Mouse (Mus musculus) stomach, embryonic 14.5 days (tissue): Measurements from ENCODE around the gene 1110004F10Rik. TPM values are rescaled to one million over a fixed set of nuclear protein-coding genes. Genes with fewer than 3 reads are reported as not detected.
"Not testable (repeated sequence)": the region's sequence is repeated elsewhere in the genome, so short reads cannot be mapped to it uniquely, and the experiment has no call there.

Source experiments
- ATAC-seq: fragments of 200-750 bp; cut with Nextera tagmentation; 2 replicates; pipeline ENCODE4 v1.8.0; 2017; ENCODE audit warnings: low read depth, moderate TSS enrichment; ENCODE audit not compliant: insufficient number of reproducible peaks, insufficient read depth, low FRiP score
- H3K27ac ChIP-seq: fragments of 300-500 bp; sonication (generic); 2 replicates; pipeline ENCODE4 v1.5.1; 2014; ENCODE audit warnings: mild to moderate bottlenecking, low read length, moderate library complexity, mixed read lengths
- H3K27me3 ChIP-seq: fragments of 300-500 bp; sonication (generic); 2 replicates; pipeline ENCODE4 v1.6.1; 2014; ENCODE audit warnings: low read length, control low read depth, mixed read lengths; ENCODE audit not compliant: control insufficient read depth, insufficient read depth
- H3K36me3 ChIP-seq: fragments of 300-500 bp; sonication (generic); 2 replicates; pipeline ENCODE4 v1.6.1; 2014; ENCODE audit warnings: mild to moderate bottlenecking, control low read depth, low read length, moderate library complexity, mixed read lengths; ENCODE audit not compliant: control insufficient read depth, insufficient read depth
- H3K4me1 ChIP-seq: fragments of 300-500 bp; sonication (generic); 2 replicates; pipeline ENCODE4 v1.6.1; 2014; ENCODE audit warnings: low read length, control low read depth, mixed read lengths; ENCODE audit not compliant: control insufficient read depth, insufficient read depth
- H3K4me2 ChIP-seq: fragments of 300-500 bp; sonication (generic); replicated peaks from 2 replicates; pipeline ENCODE4 v1.6.1; 2014; ENCODE audit warnings: low read depth, low read length, control low read depth
- H3K4me3 ChIP-seq: fragments of 300-500 bp; sonication (generic); 2 replicates; pipeline ENCODE4 v1.5.1; 2014; ENCODE audit warnings: low read depth, low read length, control low read depth
- H3K9ac ChIP-seq: fragments of 300-500 bp; sonication (generic); replicated peaks from 2 replicates; pipeline ENCODE4 v1.6.1; 2014; ENCODE audit warnings: low read depth, mild to moderate bottlenecking, control low read depth, low read length, moderate library complexity, mixed read lengths
- H3K9me3 ChIP-seq: fragments of 300-500 bp; sonication (generic); 2 replicates; pipeline ENCODE4 v1.6.1; 2016; ENCODE audit warnings: low read depth, low read length, control low read depth; ENCODE audit not compliant: control insufficient read depth
- WGBS: fragments of 180-500 bp; shearing (Covaris S2); extraction: QIAGEN DNeasy Blood & Tissue Kit; methylation state at CpG from one replicate; pipeline ENCODE4 v1.1.7; 2014; 5-methylcytosine and 5-hydroxymethylcytosine counted together
- polyA plus RNA-seq: library from polyadenylated mRNA; unstranded; fragments of >200 nt; fragmentation: Nextera tagmentation; extraction: Ambion mirVana; gene quantifications from 2 replicates; pipeline ENCODE4 v1.2.1, GENCODE M21; 2014

1110004F10Rik gene
- polyA plus RNA-seq, 1 experiment from 2014 or later = 271 TPM

GRCm38 (mm10) chr7:116040470-116041019 is 1.3 kb downstream of the 1110004F10Rik start:
- Histone ChIP-seq H3K9ac (no peak overlapping the region), H3K27ac (no peak overlapping the region), H3K4me1 (0 out of 2 replicates have a peak, but pooled peaks cover 3% of the 10 kb centered on the region), H3K4me2 (peak overlapping the region; percentile 90), H3K9me3 (no peaks in the 10 kb centered on the region), H3K27me3 (peaks cover 14% of the 10 kb centered on the region), H3K36me3 (no peaks in the 10 kb centered on the region), H3K4me3 (peak overlapping the region; percentile 41)
- 26% methylated on average over 15 of the region's 15 CpGs for WGBS
- no peak for ATAC-seq

DNA sequence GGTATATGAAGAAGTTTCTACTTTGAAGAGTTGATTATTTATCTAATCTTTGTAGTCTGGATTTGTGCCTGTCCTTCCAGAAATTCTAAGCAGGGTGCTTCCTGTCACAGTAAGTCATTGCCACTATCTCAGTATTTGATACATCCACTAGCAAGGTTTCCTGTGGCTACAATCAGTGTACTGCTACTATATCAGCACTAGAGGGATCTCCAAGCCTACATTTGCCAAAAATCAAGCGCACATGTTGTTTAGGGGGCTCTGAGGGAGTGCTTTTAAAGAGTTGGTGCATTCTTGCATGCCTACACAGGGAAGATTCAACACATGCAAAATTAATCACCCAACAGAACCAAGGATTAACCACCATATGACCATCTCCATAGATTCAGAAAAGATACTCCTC is 21.5 kb downstream of the 1110004F10Rik start:
- H3K27me3 ChIP-seq = no peaks in the 10 kb centered on the region

GRCm38 (mm10) chr7:116084366-116084765 is 45.2 kb downstream of the 1110004F10Rik start, which contains the start of gene Gm4353:
TSS of gene Gm4353 (minus strand) at chr7:116084635.
- H3K4me3 ChIP-seq, H3K36me3 ChIP-seq, H3K27ac ChIP-seq, H3K9ac ChIP-seq, H3K27me3 ChIP-seq, ATAC-seq, H3K4me2 ChIP-seq, H3K4me1 ChIP-seq, H3K9me3 ChIP-seq: not testable (repeated sequence)
- 97% methylated on average over 11 of the region's 11 CpGs for WGBS

More for the DNA sequence above, 21.5 kb downstream of the 1110004F10Rik start:
- Histone ChIP-seq H3K4me3 (no peak overlapping the region), H3K4me1 (no peaks in the 10 kb centered on the region), H3K4me2 (no peak overlapping the region), H3K9me3 (no peaks in the 10 kb centered on the region), H3K9ac (no peak overlapping the region), H3K36me3 (no peaks in the 10 kb centered on the region), H3K27ac (no peak overlapping the region)
- ATAC-seq = no peak
- 42% methylated on average over 1 of the region's 1 CpGs for WGBS

GRCm38 (mm10) chr7:116092710-116093465 is 53.7 kb downstream of the 1110004F10Rik start:
- no peaks in the 10 kb centered on the region for H3K36me3 ChIP-seq
- ATAC-seq = peak; percentile 100
- peaks cover 10% of the 10 kb centered on the region; the same call in 1 of the 2 replicates for H3K4me1 ChIP-seq
- peak overlapping the region; percentile 67 for H3K4me3 ChIP-seq
- no peaks in the 10 kb centered on the region for H3K9me3 ChIP-seq
- peak overlapping the region; percentile 35 for H3K4me2 ChIP-seq
- peak overlapping the region; percentile 75 for H3K9ac ChIP-seq
- under 1% methylated on average over 38 of the region's 38 CpGs for WGBS
- H3K27ac ChIP-seq = peak overlapping the region; percentile 66
- H3K27me3 ChIP-seq = no peaks in the 10 kb centered on the region

DNA sequence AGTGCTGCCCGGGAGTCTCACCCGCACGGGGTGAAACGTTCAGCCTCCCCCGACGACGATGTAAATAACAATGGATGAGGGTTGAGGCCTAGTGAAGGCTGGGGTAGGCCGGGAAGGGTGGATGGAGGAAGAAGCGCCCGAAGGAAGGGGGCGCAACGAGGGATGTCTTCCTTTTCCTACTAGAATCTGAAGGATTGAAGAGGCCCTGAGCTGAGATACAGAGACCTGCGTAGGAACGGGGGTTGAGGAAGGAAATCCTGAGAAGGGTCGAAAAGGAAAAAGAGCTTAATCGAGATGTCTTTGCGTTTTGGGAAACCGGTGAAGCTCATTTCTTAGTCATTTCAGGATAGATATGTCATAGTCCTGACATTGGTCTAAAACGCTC is 54.3 kb downstream of the 1110004F10Rik start:
- Histone ChIP-seq H3K36me3 (no peaks in the 10 kb centered on the region), H3K4me3 (peak overlapping the region; percentile 67), H3K4me1 (peaks cover 10% of the 10 kb centered on the region; the same call in 1 of the 2 replicates), H3K9ac (peak overlapping the region; percentile 75), H3K9me3 (no peaks in the 10 kb centered on the region), H3K27ac (peak overlapping the region; percentile 66; the same call in 1 of the 2 replicates), H3K4me2 (peak overlapping the region; percentile 89), H3K27me3 (no peaks in the 10 kb centered on the region)
- 0% methylated on average over 19 of the region's 19 CpGs for WGBS
- peak; percentile 85 for ATAC-seq

- ATAC-seq = no peak
- Histone ChIP-seq H3K4me3 (no peak overlapping the region), H3K4me2 (no peak overlapping the region), H3K9ac (no peak overlapping the region), H3K27ac (no peak overlapping the region), H3K27me3 (no peaks in the 10 kb centered on the region), H3K9me3 (no peaks in the 10 kb centered on the region), H3K36me3 (peaks cover 31% of the 10 kb centered on the region), H3K4me1 (peaks cover 4% of the 10 kb centered on the region; the same call in 1 of the 2 replicates)
- WGBS = 89% methylated on average over 7 of the region's 7 CpGs
Measured at GRCm38 (mm10) chr7:116099952-116100528, 60.8 kb downstream of the 1110004F10Rik start.

- no peak overlapping the region for H3K4me3 ChIP-seq
- no peaks in the 10 kb centered on the region for H3K9me3 ChIP-seq
- WGBS = 94% methylated on average over 9 of the region's 9 CpGs
- peaks cover 41% of the 10 kb centered on the region for H3K36me3 ChIP-seq
- no peak for ATAC-seq
- H3K9ac ChIP-seq = no peak overlapping the region
- no peaks in the 10 kb centered on the region for H3K4me1 ChIP-seq
- H3K4me2 ChIP-seq = no peak overlapping the region
- no peak overlapping the region for H3K27ac ChIP-seq
- no peaks in the 10 kb centered on the region for H3K27me3 ChIP-seq
Measured at GRCm38 (mm10) chr7:116103091-116103490, 63.9 kb downstream of the 1110004F10Rik start.

DNA sequence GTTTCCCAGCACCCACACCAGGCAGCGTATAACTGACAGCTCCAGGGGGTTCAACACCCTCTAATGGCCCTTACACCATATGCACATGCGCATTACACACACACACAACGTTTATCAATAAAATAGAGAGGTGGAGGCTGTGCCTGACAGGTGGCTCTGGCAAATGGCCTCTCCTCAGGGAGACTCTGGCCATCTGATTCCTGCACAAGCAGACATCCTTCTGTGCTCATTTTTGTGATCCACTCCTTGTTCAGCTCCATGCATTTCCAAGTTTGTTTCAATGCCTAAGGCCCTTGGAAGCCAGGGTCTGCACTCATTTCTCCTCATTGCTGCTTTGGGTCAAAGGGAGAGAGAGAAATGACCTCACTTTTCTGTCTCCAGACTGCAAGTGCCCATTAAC is 71.5 kb downstream of the 1110004F10Rik start:
- H3K4me2 ChIP-seq = no peak overlapping the region
- H3K36me3 ChIP-seq = peaks cover 4% of the 10 kb centered on the region; the same call in 1 of the 2 replicates
- no peak for ATAC-seq
- no peaks in the 10 kb centered on the region for H3K9me3 ChIP-seq
- no peaks in the 10 kb centered on the region for H3K4me1 ChIP-seq
- H3K9ac ChIP-seq = no peak overlapping the region
- 75% methylated on average over 3 of the region's 3 CpGs for WGBS
- H3K27ac ChIP-seq = no peak overlapping the region
- H3K27me3 ChIP-seq = no peaks in the 10 kb centered on the region
- no peak overlapping the region for H3K4me3 ChIP-seq
